Mouse (Mus musculus) testis, postnatal 10 days (tissue): Measurements from ENCODE around the gene Wfs1.

Experiments used
- DNase-seq: peaks from one replicate; pipeline ENCODE4 v3.0.0; 2021; ENCODE audit warnings: low spot score

Wfs1 gene

DNA sequence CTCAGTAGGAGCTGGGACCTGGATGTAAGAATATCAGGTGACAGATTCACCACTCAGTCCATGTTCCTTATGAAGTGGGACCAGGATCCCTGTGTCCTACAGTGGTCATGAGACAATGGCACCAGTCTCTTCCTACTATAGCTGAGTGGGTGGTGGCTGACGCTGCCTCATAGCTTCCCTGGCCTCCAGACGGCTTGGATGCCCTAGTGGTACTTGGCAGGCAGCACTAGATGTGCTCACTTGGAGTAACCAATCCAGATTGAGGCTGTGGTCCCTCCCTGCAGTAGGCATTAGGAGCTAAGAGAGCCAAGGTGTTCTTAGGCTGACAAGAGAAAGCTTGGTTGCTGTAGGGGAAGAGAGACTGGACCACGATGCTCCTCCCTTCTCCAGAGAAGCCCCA lies 59.6 kb downstream of the Wfs1 start:
- DNase-seq, result no peak

DNA sequence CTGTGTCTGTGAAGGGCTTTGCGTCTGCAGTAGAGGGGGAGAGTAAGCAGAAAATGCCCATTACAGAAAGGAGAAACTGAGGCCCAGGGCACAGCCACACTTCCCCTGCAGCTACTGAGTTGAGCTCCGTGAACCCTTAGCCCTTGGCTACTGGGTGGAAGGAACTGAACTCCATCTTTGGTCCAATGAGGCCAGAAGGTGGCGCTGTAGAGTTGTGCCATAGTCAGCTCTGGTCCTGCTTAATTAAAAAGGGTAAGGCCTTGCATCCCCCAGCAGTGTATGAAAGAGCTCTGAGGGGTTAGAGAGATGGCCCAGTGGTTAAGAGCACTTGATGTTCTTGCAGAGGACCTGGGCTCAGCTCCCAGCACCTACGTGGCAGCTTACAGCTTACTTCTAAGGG lies 60.3 kb downstream of the Wfs1 start:
- DNase-seq, result no peak

DNA sequence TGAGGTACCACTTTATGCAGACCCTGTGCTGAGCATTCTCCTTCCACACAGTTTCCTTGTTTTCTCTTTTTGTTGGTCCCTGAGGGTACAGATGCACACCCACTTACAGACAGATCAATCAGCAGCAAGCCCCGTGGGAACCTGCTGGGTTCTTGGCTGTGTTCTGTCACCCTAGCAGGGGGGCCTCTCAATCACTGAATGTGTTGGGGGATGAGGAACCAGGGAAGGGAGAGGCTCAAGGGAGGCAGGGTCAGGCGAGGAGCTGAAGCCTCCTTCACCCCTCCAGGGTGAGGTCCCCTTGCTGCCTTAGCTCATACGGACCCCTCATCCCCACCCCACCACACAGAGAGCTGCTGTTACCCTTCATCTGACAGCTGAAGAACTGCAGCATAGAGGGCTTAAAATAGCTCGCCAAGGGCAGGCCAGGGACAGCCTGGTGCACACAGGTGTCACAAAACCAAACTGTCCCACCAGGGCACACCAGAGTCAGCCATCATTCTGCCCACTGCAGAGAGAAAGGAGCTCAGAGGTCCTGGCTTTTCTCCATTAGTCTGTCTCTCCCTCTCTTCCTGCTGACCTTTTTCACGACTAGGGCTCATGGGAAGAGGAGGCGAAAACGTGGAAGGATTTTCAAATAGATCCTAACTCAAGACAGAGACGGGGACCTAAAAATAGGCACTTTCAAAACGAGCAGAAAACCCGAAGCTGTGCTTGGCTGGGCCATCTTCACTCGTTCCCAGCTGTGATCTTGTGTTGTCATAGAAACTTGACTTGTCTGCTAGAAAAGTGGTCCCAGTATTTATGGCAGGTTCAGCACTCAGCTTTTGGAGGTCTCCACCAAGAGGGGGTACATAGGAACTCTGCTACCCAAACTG lies 64.9 kb downstream of the Wfs1 start:
- no peak for DNase-seq

DNA sequence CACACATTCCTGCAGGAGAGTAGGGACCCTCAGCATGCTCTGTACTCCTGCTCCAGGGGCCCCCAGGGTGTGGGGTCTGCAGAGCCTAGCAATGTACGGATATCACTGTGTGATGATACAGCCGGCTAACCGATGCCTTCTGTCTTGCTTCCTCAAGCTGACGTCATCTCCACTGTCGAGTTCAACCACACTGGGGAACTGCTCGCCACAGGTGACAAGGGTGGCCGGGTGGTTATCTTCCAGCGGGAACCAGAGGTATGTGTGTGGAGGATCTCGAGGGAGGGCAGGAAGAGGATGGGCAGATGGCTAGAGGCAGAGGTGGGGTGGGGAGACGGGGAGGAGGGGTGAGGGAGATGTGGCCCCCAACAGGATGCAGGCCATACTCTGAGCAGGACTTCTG lies 66.2 kb downstream of the Wfs1 start:
- no peak for DNase-seq

DNA sequence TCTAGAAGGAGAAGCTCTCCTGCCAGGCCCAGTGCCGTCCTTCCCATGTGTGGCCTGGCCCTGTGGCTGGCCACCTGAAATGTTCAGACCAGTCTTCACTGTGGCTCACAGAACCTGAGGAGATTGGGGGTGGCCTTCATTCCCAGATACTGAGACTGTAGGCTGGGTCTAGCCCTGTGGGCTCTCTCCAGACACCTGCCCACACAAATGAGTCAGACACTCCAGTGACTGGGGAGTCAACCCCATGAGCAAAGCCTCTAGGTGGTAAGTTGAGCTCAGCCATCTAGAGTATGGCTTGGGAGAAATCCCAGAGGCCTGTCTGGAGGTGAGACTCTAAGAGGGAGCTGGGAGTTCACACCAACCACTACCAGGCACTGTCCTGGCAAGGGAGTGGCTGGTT lies 67.1 kb downstream of the Wfs1 start:
- DNase-seq, result no peak

DNA sequence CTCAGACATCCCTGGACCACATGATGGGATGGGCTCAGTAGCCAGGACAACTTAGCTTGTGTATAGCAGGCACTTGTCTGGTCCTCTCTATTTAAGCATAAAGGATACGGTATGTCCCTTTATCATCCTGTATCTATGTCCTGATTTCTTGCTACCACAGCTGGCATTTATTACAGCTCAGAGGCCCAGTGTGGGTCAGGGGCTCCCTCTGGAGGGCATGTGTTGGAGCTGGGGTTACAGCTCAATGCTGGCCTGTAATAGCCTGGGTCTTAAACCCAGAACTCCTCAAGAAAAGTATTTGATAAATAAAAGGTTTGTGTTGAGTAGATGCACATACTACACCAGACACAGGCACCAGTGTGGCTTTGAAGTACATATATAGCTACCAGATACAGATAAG lies 68.9 kb downstream of the Wfs1 start:
- no peak for DNase-seq

DNA sequence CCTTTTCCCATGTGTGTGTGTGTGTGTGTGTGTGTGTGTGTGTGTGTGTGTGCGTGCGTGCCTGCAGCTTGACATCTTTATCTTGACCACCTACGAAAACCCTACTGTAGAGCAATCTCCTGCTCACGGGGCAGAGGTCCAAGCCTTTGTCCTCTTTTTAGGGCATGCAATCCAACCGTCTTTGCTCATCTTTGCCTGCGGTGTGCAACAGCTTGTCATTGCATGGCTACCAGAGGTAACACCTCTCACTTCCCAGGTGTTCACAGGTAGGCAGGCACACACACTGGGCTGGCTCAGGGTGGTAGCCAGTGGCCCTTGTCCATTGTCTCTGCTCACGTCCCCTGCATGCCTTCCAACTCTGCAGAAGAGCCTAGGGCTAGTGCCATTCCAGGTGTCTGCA lies 71.0 kb downstream of the Wfs1 start:
- DNase-seq, result no peak

DNA sequence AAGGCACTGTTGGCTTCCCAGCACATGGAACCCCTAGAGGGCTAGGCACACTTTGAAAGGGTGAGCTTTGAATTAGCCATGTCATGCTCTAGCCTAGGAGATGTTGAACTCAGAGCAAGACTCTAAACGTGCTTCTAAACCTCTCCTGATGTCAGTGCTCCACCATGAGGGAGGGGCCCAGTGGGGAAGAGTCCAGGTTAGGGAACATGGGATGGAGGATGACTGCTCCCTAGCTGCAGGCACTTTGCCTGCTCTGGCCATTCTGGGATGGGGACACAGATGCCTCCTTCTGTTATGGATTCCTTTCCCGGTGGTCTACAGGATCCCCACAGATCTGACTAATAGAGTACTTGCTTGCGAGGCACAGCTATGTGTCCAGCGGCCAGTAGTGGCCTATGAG lies 71.8 kb downstream of the Wfs1 start:
- no peak for DNase-seq

DNA sequence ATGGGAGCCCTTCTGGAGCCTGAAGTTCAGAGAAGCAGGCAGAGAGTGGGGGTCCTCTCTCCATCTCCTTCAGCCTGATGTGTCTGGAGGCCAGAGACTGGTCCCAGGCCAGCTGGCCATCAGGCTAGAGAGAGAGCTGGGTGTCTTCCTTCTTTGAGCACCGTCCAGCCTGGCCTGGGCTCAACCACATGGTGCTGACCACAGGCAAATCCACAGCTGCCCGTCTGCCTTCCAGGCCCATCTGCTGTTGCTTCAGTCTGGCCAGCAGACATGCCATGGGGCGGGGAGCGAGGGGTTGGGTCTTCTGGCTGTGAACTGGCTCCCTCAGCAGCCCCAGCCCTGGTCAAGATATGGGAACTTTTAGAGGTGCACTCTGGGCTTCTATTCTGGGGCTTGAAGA lies 72.4 kb downstream of the Wfs1 start:
- no peak for DNase-seq
